Mouse (Mus musculus): ENCODE measurements at regions not wholly inside any gene's neighbourhood (a gene's known extent, or its start where the extent isn't known, plus 50 kb on each side); places are given as distances from the start of the nearest gene placed in this dataset.

DNA sequence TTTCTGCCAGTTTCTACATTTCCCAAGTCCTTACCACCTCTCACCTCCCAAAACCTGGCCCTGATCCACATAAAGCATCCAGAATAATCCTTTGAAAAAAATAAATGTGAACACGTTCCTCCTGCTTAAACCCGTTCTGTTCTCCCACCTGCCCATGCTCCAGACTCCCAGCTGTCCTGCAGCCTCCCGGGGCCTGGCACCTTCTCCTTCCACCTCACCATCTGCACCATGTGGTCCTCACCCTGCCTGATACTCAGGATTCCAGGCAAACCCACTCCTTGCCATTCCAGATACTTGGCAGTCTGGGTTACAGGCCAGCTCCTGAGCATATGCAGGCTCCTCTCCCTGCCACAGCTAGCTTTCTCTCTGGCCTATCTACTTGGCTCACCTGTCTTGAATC is 431.9 kb upstream of the Zmiz1 start:
- TF ChIP-seq POLR2A (IDR thresholded peaks at IDR 0.05; ENCODE audit: insufficient read depth, low read depth, low read length): no peak
- TF ChIP-seq CTCF (IDR thresholded peaks at IDR 0.05; ENCODE audit: insufficient read depth, low read depth, low read length): no peak

Measured in olfactory bulb, adult 2 months (tissue).